ENCODE assay signal across 10 mouse cellular contexts in the genomic region with DNA sequence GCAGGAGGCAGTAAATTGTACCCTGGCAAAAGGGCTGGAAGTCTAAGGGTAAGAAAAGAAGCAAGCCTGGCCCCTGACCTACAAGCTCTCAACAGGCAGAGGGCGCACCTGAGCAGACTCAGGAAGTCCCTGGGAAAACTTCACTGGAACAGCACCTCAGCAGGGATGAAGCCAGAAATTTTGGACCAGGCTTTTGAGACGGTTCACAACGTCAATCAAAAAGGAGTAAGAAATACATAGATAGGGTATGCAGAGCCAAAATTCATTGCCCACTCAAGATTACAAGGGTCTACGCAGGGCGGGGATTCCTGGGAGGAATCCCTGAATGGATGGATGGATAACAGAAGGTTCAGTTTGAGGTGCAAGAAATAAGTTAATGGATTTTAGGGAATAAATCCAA. TPM values are rescaled to one million over a fixed set of nuclear protein-coding genes. Genes with fewer than 3 reads are reported as not detected.
A peak's percentile ranks its signal among the peaks of the same experiment; 100 is the strongest.
DNase-seq lines count a peak whose midpoint lies in the region; ATAC-seq and TF ChIP-seq lines count a peak whose summit lies in the region.
"Not testable (repeated sequence)": the region's sequence is repeated elsewhere in the genome, so short reads cannot be mapped to it uniquely, and the experiment has no call there.
"Had no signal": no experiment of that assay in that cellular context is flagged by ENCODE, and none has a peak within 500 bp of the region (broad histone marks: within the 10 kb centered on the region; RNA-seq: fewer than 3 reads in every experiment).

No protein-coding gene starts in this region.

- not testable (repeated sequence) for ATAC-seq in forebrain, embryonic 16.5 days; heart, embryonic 13.5 days (ENCODE audit: extremely low read depth, insufficient number of reproducible peaks, low FRiP score, low TSS enrichment); hindbrain, postnatal 0 days; limb, embryonic 12.5 days (ENCODE audit: insufficient number of reproducible peaks, insufficient read depth, low FRiP score, low TSS enrichment, low read depth); neural tube, embryonic 11.5 days (ENCODE audit: insufficient read depth, low FRiP score, low TSS enrichment)

- not testable (repeated sequence) for H3K36me3 ChIP-seq in forebrain, embryonic 16.5 days (ENCODE audit: control insufficient read depth, insufficient read depth); heart, embryonic 13.5 days; hindbrain, postnatal 0 days (ENCODE audit: insufficient read depth, low read length); limb, embryonic 12.5 days; neural tube, embryonic 11.5 days (ENCODE audit: control insufficient read depth, insufficient read depth, low read length)

- not testable (repeated sequence) for H3K9me3 ChIP-seq in forebrain, embryonic 16.5 days (ENCODE audit: control insufficient read depth, low read length); heart, embryonic 13.5 days; hindbrain, postnatal 0 days (ENCODE audit: low read length); limb, embryonic 12.5 days; neural tube, embryonic 11.5 days (ENCODE audit: control insufficient read depth, low read length)

- not testable (repeated sequence) for H3K9ac ChIP-seq in forebrain, embryonic 16.5 days (replicated peaks; ENCODE audit: low read depth, low read length); heart, embryonic 13.5 days; hindbrain, postnatal 0 days (replicated peaks; ENCODE audit: low read length); limb, embryonic 12.5 days (replicated peaks); neural tube, embryonic 11.5 days (ENCODE audit: low read length)

- 25% methylated on average over 3 of the region's 5 CpGs for WGBS in forebrain, embryonic 16.5 days
- WGBS in heart, embryonic 13.5 days, result 14% methylated on average over 4 of the region's 5 CpGs
- WGBS in hindbrain, postnatal 0 days, result 12% methylated on average over 3 of the region's 5 CpGs
- WGBS in limb, embryonic 12.5 days, result 9% methylated on average over 5 of the region's 5 CpGs
- 29% methylated on average over 2 of the region's 5 CpGs for WGBS in neural tube, embryonic 11.5 days

- H3K4me1 ChIP-seq in forebrain, embryonic 16.5 days (replicated peaks; ENCODE audit: control insufficient read depth, insufficient read depth, low read length); heart, embryonic 13.5 days; hindbrain, postnatal 0 days (ENCODE audit: insufficient read depth, low read length); limb, embryonic 12.5 days (replicated peaks); neural tube, embryonic 11.5 days (ENCODE audit: control insufficient read depth, insufficient read depth, low read length): not testable (repeated sequence)

- not testable (repeated sequence) for H3K27me3 ChIP-seq in forebrain, embryonic 16.5 days (replicated peaks; ENCODE audit: control insufficient read depth, insufficient read depth, low read length); heart, embryonic 13.5 days (replicated peaks); hindbrain, postnatal 0 days (ENCODE audit: insufficient read depth, low read length); limb, embryonic 12.5 days; neural tube, embryonic 11.5 days (ENCODE audit: control insufficient read depth, insufficient read depth, low read length)

- H3K4me3 ChIP-seq in forebrain, embryonic 16.5 days (replicated peaks; ENCODE audit: low read length), result peak overlapping the region; percentile 41
- peak overlapping the region; percentile 49; the same call in 1 of the 2 replicates for H3K4me3 ChIP-seq in heart, embryonic 13.5 days
- peak overlapping the region; percentile 35 for H3K4me3 ChIP-seq in hindbrain, postnatal 0 days (ENCODE audit: low read length)
- peak overlapping the region; percentile 45 for H3K4me3 ChIP-seq in limb, embryonic 12.5 days (replicated peaks)
- H3K4me3 ChIP-seq in neural tube, embryonic 11.5 days (ENCODE audit: low read depth, low read length), result not testable (repeated sequence)

- DNase-seq in cerebellum, adult 9-10 months, result peak; percentile 16
- DNase-seq in hindbrain, postnatal 0 days (ENCODE audit: low spot score); neural tube, embryonic 11.5 days (ENCODE audit: low spot score): not testable (repeated sequence)
- DNase-seq in layer of hippocampus, adult 18-20 months (ENCODE audit: low spot score in 2 of 2), result peak; percentile 16 to 44
- DNase-seq in testis, postnatal 14 days (ENCODE audit: low spot score), result peak; percentile 4

- not testable (repeated sequence) for H3K27ac ChIP-seq in forebrain, embryonic 16.5 days (ENCODE audit: low read length); heart, embryonic 13.5 days (replicated peaks); hindbrain, postnatal 0 days; limb, embryonic 12.5 days; neural tube, embryonic 11.5 days (ENCODE audit: low read depth, low read length)

- TF ChIP-seq CTCF in hindbrain, postnatal 0 days (IDR thresholded peaks at IDR 0.05; ENCODE audit: low read depth), result not testable (repeated sequence)

- peak overlapping the region; percentile 47 for H3K4me2 ChIP-seq in forebrain, embryonic 16.5 days (ENCODE audit: low read length)
- H3K4me2 ChIP-seq in heart, embryonic 13.5 days, result peak overlapping the region; percentile 69
- H3K4me2 ChIP-seq in hindbrain, postnatal 0 days (ENCODE audit: low read depth, low read length), result peak overlapping the region; percentile 49; the same call in 1 of the 2 replicates
- H3K4me2 ChIP-seq in limb, embryonic 12.5 days, result peak overlapping the region; percentile 62
- peak overlapping the region; percentile 40; the same call in 1 of the 2 replicates for H3K4me2 ChIP-seq in neural tube, embryonic 11.5 days (ENCODE audit: low read depth)

RNA-seq across cellular contexts. Expression of a gene that starts 1.0 kb away (rescaled TPM):
- 7.2 and 9.8 TPM in 2 replicates for polyA plus RNA-seq in forebrain, embryonic 16.5 days (2015; fragmentation: Nextera tagmentation; extraction: Ambion mirVana)
- polyA plus RNA-seq in heart, embryonic 13.5 days (2015; fragmentation: Nextera tagmentation; extraction: Ambion mirVana), result 0.89 and 0.92 TPM in 2 replicates
- total RNA-seq in hindbrain, postnatal 0 days (2014; rRNA removed), result 5.2 and 6.8 TPM in 2 replicates
- 11.2 and 13.7 TPM in 2 replicates for polyA plus RNA-seq in hindbrain, postnatal 0 days (2015; fragmentation: Nextera tagmentation; extraction: Ambion mirVana)
- total RNA-seq in layer of hippocampus, adult 18-20 months (2021), result 1 to 10 TPM in 1 of 2 experiments, under 1 TPM in 1; 0.81 to 1.9 TPM
- polyA plus RNA-seq in limb, embryonic 12.5 days (2016; fragmentation: Nextera tagmentation; extraction: Ambion mirVana), result 1.2 and 1.7 TPM in 2 replicates
- polyA plus RNA-seq in neural tube, embryonic 11.5 days (2014; fragmentation: Nextera tagmentation; extraction: Ambion mirVana), result 1.8 and 2.1 TPM in 2 replicates
- total RNA-seq: megakaryocyte, adult 5-6 weeks had no signal
- polyA plus RNA-seq: liver, embryonic 11.5 days had no signal

RNA-seq across cellular contexts. Expression of a gene that starts 48.7 kb away (rescaled TPM):
- polyA plus RNA-seq in forebrain, embryonic 16.5 days (2015; fragmentation: Nextera tagmentation; extraction: Ambion mirVana), result not detected in 2 replicates
- not detected in 2 replicates for polyA plus RNA-seq in heart, embryonic 13.5 days (2015; fragmentation: Nextera tagmentation; extraction: Ambion mirVana)
- not detected in 2 replicates for total RNA-seq in hindbrain, postnatal 0 days (2014; rRNA removed)
- not detected in 2 replicates for polyA plus RNA-seq in hindbrain, postnatal 0 days (2015; fragmentation: Nextera tagmentation; extraction: Ambion mirVana)
- under 1 TPM; 0.20 to 0.32 TPM for total RNA-seq in layer of hippocampus, adult 18-20 months (2021)
- not detected in 2 replicates for polyA plus RNA-seq in limb, embryonic 12.5 days (2016; fragmentation: Nextera tagmentation; extraction: Ambion mirVana)
- not detected in 2 replicates for polyA plus RNA-seq in neural tube, embryonic 11.5 days (2014; fragmentation: Nextera tagmentation; extraction: Ambion mirVana)
- total RNA-seq: megakaryocyte, adult 5-6 weeks had no signal
- polyA plus RNA-seq: liver, embryonic 11.5 days had no signal
